Mouse (Mus musculus) bone marrow macrophage, adult 2 months (primary cell): Measurements from ENCODE around the gene Ap5s1. TPM values are rescaled to one million over a fixed set of nuclear protein-coding genes. Genes with fewer than 3 reads are reported as not detected.
A peak's percentile ranks its signal among the peaks of the same experiment; 100 is the strongest.

ENCODE experiments used
- H3K27ac ChIP-seq: 2 replicates; pipeline ENCODE4 v1.5.1; 2012; ENCODE audit warnings: low read depth, low read length; ENCODE audit not compliant: insufficient read depth
- H3K4me1 ChIP-seq: 2 replicates; pipeline ENCODE4 v1.6.1; 2012; ENCODE audit warnings: low read length; ENCODE audit not compliant: control insufficient read depth, insufficient read depth
- H3K4me3 ChIP-seq: 2 replicates; pipeline ENCODE4 v1.5.1; 2012; ENCODE audit warnings: mild to moderate bottlenecking, low read length, moderate library complexity; ENCODE audit not compliant: insufficient read depth
- CTCF ChIP-seq: IDR thresholded peaks from 2 replicates; pipeline ENCODE4 v1.5.1; 2012; ENCODE audit warnings: low read depth, mild to moderate bottlenecking, low read length, moderate library complexity
- POLR2A ChIP-seq: IDR thresholded peaks from 2 replicates; pipeline ENCODE4 v1.6.1; 2012; ENCODE audit warnings: mild to moderate bottlenecking, low read depth, low read length, borderline replicate concordance
- polyA plus RNA-seq: library from polyadenylated mRNA; stranded (reverse); fragments of >200 nt; gene quantifications from 2 replicates; pipeline ENCODE4 v1.2.4, GENCODE M21; 2012; ENCODE audit not compliant: missing spikeins, insufficient read depth, insufficient read length

Ap5s1 gene
- polyA plus RNA-seq, 1 experiment: 28.1 TPM

GRCm38 (mm10) chr2:131174700-131175099 lies 32.2 kb upstream of the Ap5s1 start:
- Histone ChIP-seq H3K27ac (no peak overlapping the region), H3K4me3 (peak overlapping the region; percentile 50), H3K4me1 (peaks cover 20% of the 10 kb centered on the region)
- TF ChIP-seq CTCF (no peak), POLR2A (no peak)

GRCm38 (mm10) chr2:131175286-131175944 lies 31.5 kb upstream of the Ap5s1 start:
- Histone ChIP-seq H3K4me3 (no peak overlapping the region), H3K4me1 (peaks cover 21% of the 10 kb centered on the region), H3K27ac (no peak overlapping the region)
- TF ChIP-seq POLR2A (no peak), CTCF (no peak)

- Histone ChIP-seq H3K4me3 (no peak overlapping the region), H3K27ac (no peak overlapping the region), H3K4me1 (peaks cover 21% of the 10 kb centered on the region)
- no peak for TF ChIP-seq CTCF
Measured at GRCm38 (mm10) chr2:131175945-131176309, 31.0 kb upstream of the Ap5s1 start.

- no peak for TF ChIP-seq POLR2A
- no peak for TF ChIP-seq CTCF
- Histone ChIP-seq H3K4me1 (peaks cover 21% of the 10 kb centered on the region), H3K4me3 (no peak overlapping the region), H3K27ac (no peak overlapping the region)
Measured at GRCm38 (mm10) chr2:131176491-131176890, 30.4 kb upstream of the Ap5s1 start.

DNA sequence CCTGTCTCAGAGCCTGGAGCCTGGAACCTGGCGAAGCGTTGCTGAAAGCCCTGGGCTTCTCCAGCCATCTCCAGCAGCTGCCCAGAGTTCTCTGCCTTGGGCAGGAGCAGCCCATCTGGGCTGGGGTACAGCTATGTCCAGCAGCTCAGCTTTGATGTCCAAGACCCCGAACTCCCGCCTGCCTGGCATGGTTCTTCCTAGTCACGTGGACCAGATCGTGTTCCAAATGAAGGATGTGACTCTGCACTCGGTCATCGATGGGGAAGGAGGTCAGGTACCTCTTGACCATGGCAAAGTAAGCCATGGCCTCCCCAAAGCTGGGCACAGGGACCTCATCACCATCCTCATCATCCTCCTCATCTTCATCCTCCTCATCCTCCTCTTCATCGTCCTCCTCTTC lies 28.9 kb upstream of the Ap5s1 start:
- H3K4me3 ChIP-seq: peak overlapping the region; percentile 93
- no peak overlapping the region for H3K27ac ChIP-seq
- peaks cover 21% of the 10 kb centered on the region for H3K4me1 ChIP-seq
- TF ChIP-seq CTCF (no peak), POLR2A (no peak)

DNA sequence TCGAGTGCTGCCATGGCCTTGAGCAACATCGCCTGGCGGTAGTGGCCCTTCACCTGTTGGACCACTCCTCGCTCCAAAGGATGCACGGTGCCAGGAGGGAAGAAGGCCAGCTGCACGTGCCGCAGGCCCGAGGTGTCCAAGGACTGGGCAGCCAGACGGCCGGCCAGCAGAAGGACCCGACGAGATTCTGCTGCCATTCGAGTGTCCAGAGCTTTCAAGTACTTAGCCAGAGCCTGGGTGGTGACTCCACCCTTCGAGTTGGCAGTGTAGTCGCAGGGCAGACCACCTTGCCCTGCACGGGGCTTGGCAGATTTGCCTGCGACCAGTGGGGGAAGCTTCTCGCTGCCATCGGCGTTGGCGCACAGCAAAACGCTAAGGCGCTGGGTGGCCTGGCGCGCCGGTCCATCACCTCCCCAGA lies 28.0 kb upstream of the Ap5s1 start:
- Histone ChIP-seq H3K4me1 (peaks cover 21% of the 10 kb centered on the region), H3K27ac (peak overlapping the region; percentile 76), H3K4me3 (peak overlapping the region; percentile 93)
- no peak for TF ChIP-seq POLR2A

DNA sequence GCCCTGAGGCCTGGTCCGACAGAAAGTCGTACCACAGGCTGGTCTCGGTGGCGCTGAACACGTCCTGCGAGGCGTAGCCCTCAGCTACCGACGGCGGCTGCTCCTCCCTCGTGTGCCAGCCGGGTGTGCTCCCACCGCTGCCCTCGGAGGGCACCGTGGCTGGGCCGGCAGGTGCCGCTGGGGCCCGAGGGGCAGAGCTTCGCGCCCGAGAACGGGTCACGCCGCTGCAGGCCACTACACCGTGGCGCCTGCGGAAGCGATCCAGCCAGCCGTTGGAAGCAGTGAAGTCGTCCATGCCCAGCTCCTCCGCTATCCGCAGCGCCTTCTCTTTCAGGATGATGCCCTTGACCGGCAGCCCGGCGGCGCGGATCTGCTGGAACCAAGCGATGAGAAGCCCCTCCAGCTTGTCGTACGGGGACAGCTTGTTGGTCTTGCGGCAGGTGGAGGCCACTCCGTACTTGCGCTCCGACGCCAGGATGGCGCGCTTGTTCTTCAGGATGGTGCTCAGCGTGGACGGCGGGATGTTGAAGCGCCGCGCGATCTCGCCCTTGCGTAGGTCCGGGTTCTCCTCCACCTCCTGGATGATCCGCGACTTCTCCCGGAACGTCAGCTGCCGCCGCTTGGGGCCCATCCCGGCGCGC lies 27.5 kb upstream of the Ap5s1 start:
- peaks cover 21% of the 10 kb centered on the region for H3K4me1 ChIP-seq
- H3K27ac ChIP-seq: peak overlapping the region; percentile 76
- no peak for TF ChIP-seq CTCF
- no peak for TF ChIP-seq POLR2A
- peak overlapping the region; percentile 93 for H3K4me3 ChIP-seq

DNA sequence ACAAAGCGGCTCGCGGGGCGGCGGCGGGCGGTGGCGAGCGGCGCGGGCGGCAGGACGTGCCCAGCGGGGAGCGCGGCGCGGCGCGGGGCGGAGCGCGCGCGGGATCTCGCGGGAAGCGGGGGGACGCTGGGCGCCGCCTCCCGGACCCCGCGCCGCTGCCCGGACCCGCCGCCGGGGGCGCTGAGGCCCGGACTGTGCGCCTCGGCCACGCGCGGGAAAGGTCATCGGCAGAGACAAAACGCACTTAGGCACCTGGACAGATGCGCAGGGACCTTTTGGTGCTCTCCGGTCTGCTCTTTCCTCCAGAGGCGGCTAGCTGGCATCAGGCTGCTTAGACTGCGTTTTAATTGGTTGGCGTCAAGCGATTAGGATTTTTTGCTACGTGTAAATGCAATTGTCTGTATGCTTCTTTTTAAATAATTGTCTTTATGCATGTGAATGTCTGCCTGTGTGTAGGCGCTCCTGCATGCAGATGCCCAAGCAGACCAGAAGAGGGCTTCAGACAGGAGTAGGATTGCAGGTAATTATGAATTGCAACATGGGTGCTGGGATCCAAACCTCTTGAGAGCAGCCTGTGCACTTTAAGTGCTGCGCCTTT lies 26.8 kb upstream of the Ap5s1 start, which contains the start of gene Cenpb:
TSS of gene Cenpb (minus strand) at position 78 of the 598 bp plus-strand sequence.
- peak within 1 kb of the TSS; percentile 76 for H3K27ac ChIP-seq
- H3K4me3 ChIP-seq: peak within 1 kb of the TSS; percentile 93
- H3K4me1 ChIP-seq: peaks cover 21% of the 10 kb centered on the region
- TF ChIP-seq POLR2A (no peak), CTCF (peak; percentile 28)

DNA sequence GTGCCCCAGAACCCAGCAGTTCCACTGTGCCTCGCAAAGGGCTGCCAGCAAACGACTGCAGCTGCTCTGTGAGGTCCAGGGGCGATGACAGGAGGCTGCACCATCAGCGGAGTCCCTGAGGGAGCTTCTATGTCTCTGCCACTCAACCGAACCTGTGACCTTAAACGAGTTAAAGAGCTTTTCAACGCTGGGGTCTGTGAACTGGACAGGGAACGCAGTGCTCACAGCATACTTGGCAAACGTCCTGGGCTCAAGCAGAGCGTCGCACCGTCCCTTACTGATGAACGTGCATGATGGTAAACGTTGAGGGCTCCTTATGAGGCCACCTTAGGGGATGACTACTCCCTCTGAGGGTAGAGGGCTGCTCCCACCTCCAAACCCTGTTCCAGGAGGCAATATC lies 20.5 kb upstream of the Ap5s1 start:
- TF ChIP-seq POLR2A: no peak
- no peak for TF ChIP-seq CTCF
- peak overlapping the region; percentile 54 for H3K4me3 ChIP-seq
- H3K27ac ChIP-seq: no peak overlapping the region
- peaks cover 34% of the 10 kb centered on the region for H3K4me1 ChIP-seq
